Mouse (Mus musculus) lung, adult 2 months (tissue): ENCODE results near the gene Gm11639.

Experiments
- CTCF ChIP-seq: fragments of 200-500 bp; IDR thresholded peaks from 2 replicates; pipeline ENCODE4 v1.5.1; 2011; ENCODE audit warnings: mild to moderate bottlenecking, low read length, control low read depth; ENCODE audit not compliant: insufficient read depth
- POLR2A ChIP-seq: fragments of 200-500 bp; IDR thresholded peaks from 2 replicates; pipeline ENCODE4 v1.6.1; 2011; ENCODE audit warnings: low read depth, mild to moderate bottlenecking, control low read depth, low read length, borderline replicate concordance; ENCODE audit errors: extremely low read depth

DNA sequence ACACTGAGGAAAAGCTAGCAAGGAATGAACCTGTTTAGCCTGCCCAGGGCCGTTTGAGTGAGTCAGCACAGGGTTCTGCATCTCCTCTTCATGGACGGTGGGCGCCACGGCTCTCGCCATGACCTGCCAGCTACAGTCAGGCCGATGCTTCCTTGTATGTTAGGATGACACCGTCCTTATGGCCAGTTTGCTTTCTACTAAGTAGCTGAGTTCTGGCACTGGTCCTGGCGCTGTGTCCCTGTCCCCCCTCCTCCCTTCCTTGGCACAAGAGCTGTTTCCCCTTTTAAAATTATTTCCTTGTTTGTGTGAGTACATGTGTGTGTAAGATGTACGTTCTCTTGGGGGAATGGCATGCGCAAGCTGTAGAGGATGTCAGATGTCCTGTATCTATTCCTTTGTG, 459.7 kb downstream of the Gm11639 start:
- no peak for TF ChIP-seq POLR2A
- no peak for TF ChIP-seq CTCF
